Mouse (Mus musculus) stomach, embryonic 16.5 days (tissue): Measurements from ENCODE around the gene Pbx4. TPM values are rescaled to one million over a fixed set of nuclear protein-coding genes. Genes with fewer than 3 reads are reported as not detected.

Source experiments
- ATAC-seq: fragments of 200-750 bp; cut with Nextera tagmentation; 2 replicates; pipeline ENCODE4 v1.8.0; 2017; ENCODE audit warnings: moderate number of reproducible peaks, moderate TSS enrichment; ENCODE audit not compliant: insufficient read depth, low FRiP score
- H3K27ac ChIP-seq: fragments of 300-500 bp; sonication (generic); 2 replicates; pipeline ENCODE4 v1.5.1; 2014; ENCODE audit warnings: low read length
- H3K27me3 ChIP-seq: fragments of 300-500 bp; sonication (generic); 2 replicates; pipeline ENCODE4 v1.6.1; 2014; ENCODE audit warnings: low read length, control low read depth, mixed read lengths; ENCODE audit not compliant: control insufficient read depth, insufficient read depth
- H3K36me3 ChIP-seq: fragments of 300-500 bp; sonication (generic); 2 replicates; pipeline ENCODE4 v1.6.1; 2014; ENCODE audit warnings: low read length; ENCODE audit not compliant: control insufficient read depth, insufficient read depth
- H3K4me1 ChIP-seq: fragments of 300-500 bp; sonication (generic); 2 replicates; pipeline ENCODE4 v1.6.1; 2014; ENCODE audit warnings: low read length, control low read depth, mixed read lengths; ENCODE audit not compliant: control insufficient read depth, insufficient read depth
- H3K4me2 ChIP-seq: fragments of 300-500 bp; sonication (generic); 2 replicates; pipeline ENCODE4 v1.6.1; 2014; ENCODE audit warnings: low read depth, low read length, mixed read lengths
- H3K4me3 ChIP-seq: fragments of 300-500 bp; sonication (generic); replicated peaks from 2 replicates; pipeline ENCODE4 v1.5.1; 2014; ENCODE audit warnings: mild to moderate bottlenecking, low read length
- H3K9ac ChIP-seq: fragments of 300-500 bp; sonication (generic); 2 replicates; pipeline ENCODE4 v1.6.1; 2014; ENCODE audit warnings: low read length
- H3K9me3 ChIP-seq: fragments of 300-500 bp; sonication (generic); replicated peaks from 2 replicates; pipeline ENCODE4 v1.6.1; 2016; ENCODE audit warnings: low read length, control low read depth; ENCODE audit not compliant: control insufficient read depth
- WGBS: fragments of 180-500 bp; shearing (Covaris S2); extraction: QIAGEN DNeasy Blood & Tissue Kit; methylation state at CpG from one replicate; pipeline ENCODE4 v1.1.7; 2014; 5-methylcytosine and 5-hydroxymethylcytosine counted together
- polyA plus RNA-seq: library from polyadenylated mRNA; unstranded; fragments of >200 nt; fragmentation: Nextera tagmentation; extraction: Ambion mirVana; gene quantifications from 2 replicates; pipeline ENCODE4 v1.2.1, GENCODE M21; 2015

The Pbx4 gene
- polyA plus RNA-seq, 1 experiment from 2014 or later, result 3.1 TPM

DNA sequence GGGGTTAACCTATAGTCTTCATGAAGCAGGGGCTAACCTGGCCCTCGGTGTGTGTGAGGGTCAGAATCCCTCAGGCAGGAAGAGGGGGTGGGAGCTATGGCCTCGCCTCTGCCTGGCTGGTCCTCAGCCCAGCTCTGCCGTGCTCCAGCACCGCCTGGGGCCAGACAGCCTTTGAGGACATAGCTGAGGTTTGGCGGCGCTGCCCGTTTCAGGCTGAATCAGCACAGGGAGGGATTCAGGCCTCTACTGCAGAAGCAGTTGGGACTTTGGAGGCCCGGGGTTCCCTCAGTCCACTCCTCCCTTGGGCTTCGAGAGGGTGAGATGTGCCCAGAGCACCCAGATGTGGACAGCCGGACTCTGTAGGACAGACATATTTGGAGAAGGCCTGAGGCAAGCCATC lies 43.8 kb downstream of the Pbx4 start:
- no peak overlapping the region for H3K4me3 ChIP-seq
- no peaks in the 10 kb centered on the region for H3K4me1 ChIP-seq
- 44% methylated on average over 10 of the region's 10 CpGs for WGBS
- ATAC-seq, result no peak
- H3K27me3 ChIP-seq, result peaks cover 21% of the 10 kb centered on the region
- no peaks in the 10 kb centered on the region for H3K36me3 ChIP-seq
- H3K27ac ChIP-seq, result no peak overlapping the region
- no peak overlapping the region for H3K4me2 ChIP-seq
- no peaks in the 10 kb centered on the region for H3K9me3 ChIP-seq
- no peak overlapping the region for H3K9ac ChIP-seq

DNA sequence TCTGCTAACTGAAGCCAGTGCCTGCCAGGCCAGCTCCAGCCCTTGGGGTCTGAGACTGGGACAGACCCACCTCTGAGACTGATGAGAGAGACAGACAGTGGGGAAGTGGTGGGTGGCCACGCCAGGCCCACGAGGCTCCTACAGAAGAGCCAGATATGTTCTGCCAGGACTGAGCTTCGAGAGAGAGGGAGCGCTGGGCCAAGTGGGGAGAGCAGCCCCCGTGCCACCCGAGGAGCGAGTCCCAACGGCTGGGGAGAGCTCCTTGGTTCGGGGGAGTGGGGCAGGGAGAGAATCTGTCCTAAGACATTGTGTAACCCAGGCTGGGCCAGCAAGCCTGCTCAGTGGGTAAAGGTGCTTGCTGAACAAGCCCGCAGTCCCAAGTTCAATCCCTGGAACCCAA lies 44.7 kb downstream of the Pbx4 start:
- 74% methylated on average over 10 of the region's 10 CpGs for WGBS

DNA sequence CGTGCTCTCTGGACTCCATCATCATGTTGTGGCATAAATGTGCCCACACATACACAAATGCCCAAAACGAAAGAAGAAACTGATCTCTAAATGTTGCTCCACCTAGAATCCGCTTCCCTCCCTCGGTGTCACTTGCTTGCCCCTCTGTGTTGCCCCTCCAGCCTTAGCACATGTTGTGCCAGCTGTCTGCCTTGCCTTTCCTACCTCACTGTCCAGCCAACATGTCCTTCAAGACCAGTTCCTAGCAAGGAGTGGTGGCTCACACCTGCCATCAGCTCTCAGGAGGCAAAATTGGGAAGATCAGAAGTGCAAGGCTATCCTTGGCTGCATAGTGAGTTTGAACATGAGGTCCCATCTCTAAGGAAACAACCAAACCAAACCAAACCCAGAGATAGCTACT lies 45.1 kb downstream of the Pbx4 start:
- WGBS, result 90% methylated on average over 4 of the region's 4 CpGs
- Histone ChIP-seq H3K4me1 (peaks cover 5% of the 10 kb centered on the region; the same call in 1 of the 2 replicates), H3K9me3 (no peaks in the 10 kb centered on the region), H3K4me2 (no peak overlapping the region), H3K27me3 (peaks cover 34% of the 10 kb centered on the region), H3K27ac (no peak overlapping the region), H3K36me3 (no peaks in the 10 kb centered on the region), H3K4me3 (no peak overlapping the region), H3K9ac (no peak overlapping the region)
- no peak for ATAC-seq

More for the DNA sequence above, 44.7 kb downstream of the Pbx4 start:
- Histone ChIP-seq H3K9me3 (no peaks in the 10 kb centered on the region), H3K36me3 (no peaks in the 10 kb centered on the region), H3K4me1 (peaks cover 4% of the 10 kb centered on the region; the same call in 1 of the 2 replicates), H3K9ac (no peak overlapping the region), H3K27ac (no peak overlapping the region), H3K4me3 (no peak overlapping the region), H3K4me2 (no peak overlapping the region), H3K27me3 (peaks cover 30% of the 10 kb centered on the region)
- no peak for ATAC-seq

DNA sequence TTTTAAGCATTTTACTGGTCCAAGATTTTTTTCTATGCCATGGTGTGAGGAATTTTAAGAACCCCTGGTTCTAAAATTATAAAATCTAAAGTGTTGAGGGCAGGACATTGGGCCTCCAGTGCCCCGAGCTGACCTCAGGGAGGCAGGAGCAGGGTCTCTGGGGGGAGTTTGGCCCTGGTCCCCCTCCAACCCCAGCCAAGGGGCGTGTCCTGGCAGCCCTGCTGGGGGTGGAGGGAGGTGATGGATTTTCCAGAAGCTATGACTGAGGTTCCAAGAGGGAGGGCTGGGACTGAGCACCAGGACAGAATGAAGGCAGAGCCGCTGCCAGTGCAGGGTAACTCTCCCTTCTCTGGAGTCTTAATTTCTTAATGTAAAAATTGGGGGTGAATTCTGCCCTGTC lies 45.7 kb downstream of the Pbx4 start:
- Histone ChIP-seq H3K27ac (no peak overlapping the region), H3K9me3 (no peaks in the 10 kb centered on the region), H3K9ac (peak overlapping the region; percentile 35; the same call in 1 of the 2 replicates), H3K4me1 (peaks cover 5% of the 10 kb centered on the region; the same call in 1 of the 2 replicates), H3K4me2 (no peak overlapping the region), H3K4me3 (no peak overlapping the region), H3K27me3 (peaks cover 40% of the 10 kb centered on the region), H3K36me3 (no peaks in the 10 kb centered on the region)
- 60% methylated on average over 3 of the region's 3 CpGs for WGBS
- ATAC-seq, result no peak

DNA sequence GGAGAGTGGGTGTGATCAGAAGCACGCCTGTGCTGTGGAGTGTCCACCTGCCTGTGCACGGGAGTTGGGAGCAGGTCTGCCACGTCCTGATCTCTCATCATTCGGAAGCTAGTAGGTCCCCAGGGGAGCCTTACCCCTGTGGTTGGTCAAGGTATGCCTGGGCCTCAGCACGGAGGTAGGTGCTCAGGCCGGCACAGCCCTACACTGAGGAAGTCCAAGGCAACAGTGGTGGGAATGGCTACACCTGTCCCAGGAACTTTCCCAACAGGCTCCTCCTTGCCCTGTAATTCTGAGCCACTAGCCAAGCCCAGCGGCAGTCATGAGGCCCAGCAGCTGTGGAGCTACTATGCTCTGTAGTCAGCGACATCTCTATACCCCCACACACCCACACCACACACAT lies 47.4 kb downstream of the Pbx4 start:
- Histone ChIP-seq H3K9me3 (no peaks in the 10 kb centered on the region), H3K36me3 (no peaks in the 10 kb centered on the region), H3K27ac (no peak overlapping the region), H3K4me3 (no peak overlapping the region), H3K4me1 (peaks cover 5% of the 10 kb centered on the region; the same call in 1 of the 2 replicates), H3K4me2 (no peak overlapping the region), H3K9ac (no peak overlapping the region), H3K27me3 (peaks cover 57% of the 10 kb centered on the region)
- WGBS, result 61% methylated on average over 8 of the region's 8 CpGs
- ATAC-seq, result peak; percentile 48

DNA sequence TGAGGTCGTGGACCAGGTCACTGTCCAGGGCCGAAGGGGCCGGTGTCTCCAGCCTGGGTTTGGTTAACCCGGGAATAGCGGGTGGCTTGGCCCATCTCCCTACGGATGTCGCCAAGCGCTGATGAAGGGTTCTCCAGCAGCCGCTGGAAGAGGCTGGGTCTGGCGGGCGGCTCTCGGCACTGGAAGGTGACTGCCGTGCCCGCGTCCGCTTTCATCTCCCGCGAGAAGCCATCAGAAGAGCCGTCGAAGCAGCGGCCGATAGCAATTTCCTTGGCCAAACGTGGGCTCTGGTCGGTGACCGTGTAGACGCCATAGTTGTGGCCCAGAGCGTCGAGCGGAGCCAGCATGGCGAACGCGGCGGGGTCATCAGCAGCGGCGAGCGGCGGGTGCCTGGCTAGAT lies 48.5 kb downstream of the Pbx4 start:
- no peaks in the 10 kb centered on the region for H3K9me3 ChIP-seq
- no peak overlapping the region for H3K27ac ChIP-seq
- WGBS, result 13% methylated on average over 37 of the region's 37 CpGs
- peaks cover 69% of the 10 kb centered on the region for H3K27me3 ChIP-seq
- no peak overlapping the region for H3K9ac ChIP-seq
- H3K4me1 ChIP-seq, result peaks cover 5% of the 10 kb centered on the region; the same call in 1 of the 2 replicates
- H3K36me3 ChIP-seq, result no peaks in the 10 kb centered on the region
- H3K4me2 ChIP-seq, result peak overlapping the region; percentile 66; the same call in 1 of the 2 replicates
- ATAC-seq, result no peak
- peak overlapping the region; percentile 48 for H3K4me3 ChIP-seq

DNA sequence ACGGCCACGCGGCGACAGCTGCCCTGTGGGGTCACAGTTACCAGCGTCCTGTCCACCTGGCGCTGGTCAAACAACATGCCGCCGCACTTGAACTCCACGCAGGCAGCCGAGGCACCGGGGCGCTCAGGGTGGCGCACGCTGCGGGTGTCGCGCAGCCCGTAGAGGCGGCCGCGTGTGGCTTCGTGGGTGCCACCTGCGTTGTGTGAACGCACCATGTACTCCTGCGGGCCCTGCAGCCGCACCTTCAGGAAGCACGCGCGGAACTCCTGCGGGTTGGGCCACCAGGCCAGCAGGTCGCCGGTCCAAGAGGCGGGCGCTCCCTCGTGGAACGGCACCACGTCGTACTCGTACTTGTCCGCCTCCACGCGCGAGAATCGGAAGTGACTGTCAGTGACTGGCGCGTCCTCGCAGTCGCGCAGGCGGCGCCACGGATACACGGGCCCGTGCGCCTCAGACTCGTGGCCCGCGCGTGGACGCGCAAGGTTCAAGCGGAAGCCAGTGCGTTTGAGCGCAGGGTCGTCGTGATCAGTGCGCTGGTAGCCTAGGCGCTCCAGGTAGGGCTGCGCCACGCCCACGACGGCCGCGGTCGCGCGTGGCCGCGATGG lies 49.1 kb downstream of the Pbx4 start:
- H3K4me1 ChIP-seq, result peaks cover 5% of the 10 kb centered on the region; the same call in 1 of the 2 replicates
- H3K9me3 ChIP-seq, result no peaks in the 10 kb centered on the region
- peak overlapping the region; percentile 54 for H3K9ac ChIP-seq
- H3K4me3 ChIP-seq, result peak overlapping the region; percentile 48
- peaks cover 74% of the 10 kb centered on the region for H3K27me3 ChIP-seq
- H3K36me3 ChIP-seq, result no peaks in the 10 kb centered on the region
- peak overlapping the region; percentile 66 for H3K4me2 ChIP-seq
- no peak for ATAC-seq
- H3K27ac ChIP-seq, result no peak overlapping the region
- WGBS, result 18% methylated on average over 79 of the region's 79 CpGs

DNA sequence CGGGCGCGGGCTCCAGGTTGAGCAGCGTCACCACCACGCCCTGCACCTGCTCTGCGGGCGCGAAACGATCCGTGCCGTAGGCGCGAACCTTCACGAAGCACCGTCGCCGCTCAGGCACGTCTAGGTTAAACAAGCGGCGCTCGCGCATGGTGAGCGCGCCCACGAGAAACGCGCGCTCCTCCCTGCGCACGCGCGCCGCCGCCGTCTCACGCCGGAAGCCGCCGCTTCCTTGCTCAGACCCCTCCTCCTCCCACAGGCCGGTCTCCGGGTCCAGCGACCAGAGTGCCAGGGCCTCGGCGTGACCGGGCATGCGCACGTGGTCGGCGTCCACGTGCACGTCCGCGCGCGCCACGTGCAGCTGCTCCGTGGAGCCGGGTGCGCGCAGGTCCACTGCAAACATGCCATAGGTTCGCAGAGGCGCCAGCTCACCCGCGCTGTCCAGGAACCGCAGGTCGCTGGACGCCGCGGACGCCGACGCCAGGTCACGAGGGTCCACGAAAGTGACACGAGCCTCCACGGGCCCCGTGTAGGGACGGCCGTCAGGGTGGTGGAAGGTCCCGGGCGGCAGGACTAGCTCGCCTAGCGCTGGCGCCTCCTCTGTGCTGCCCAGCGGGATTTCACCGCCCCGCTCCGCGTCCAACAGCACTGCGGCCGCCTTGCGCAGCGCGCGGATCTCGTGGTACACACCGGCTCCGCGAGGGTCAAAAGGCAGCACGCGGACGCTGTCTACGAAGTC lies 49.9 kb downstream of the Pbx4 start:
- H3K9ac ChIP-seq, result peak overlapping the region; percentile 55
- 6% methylated on average over 102 of the region's 103 CpGs for WGBS

DNA sequence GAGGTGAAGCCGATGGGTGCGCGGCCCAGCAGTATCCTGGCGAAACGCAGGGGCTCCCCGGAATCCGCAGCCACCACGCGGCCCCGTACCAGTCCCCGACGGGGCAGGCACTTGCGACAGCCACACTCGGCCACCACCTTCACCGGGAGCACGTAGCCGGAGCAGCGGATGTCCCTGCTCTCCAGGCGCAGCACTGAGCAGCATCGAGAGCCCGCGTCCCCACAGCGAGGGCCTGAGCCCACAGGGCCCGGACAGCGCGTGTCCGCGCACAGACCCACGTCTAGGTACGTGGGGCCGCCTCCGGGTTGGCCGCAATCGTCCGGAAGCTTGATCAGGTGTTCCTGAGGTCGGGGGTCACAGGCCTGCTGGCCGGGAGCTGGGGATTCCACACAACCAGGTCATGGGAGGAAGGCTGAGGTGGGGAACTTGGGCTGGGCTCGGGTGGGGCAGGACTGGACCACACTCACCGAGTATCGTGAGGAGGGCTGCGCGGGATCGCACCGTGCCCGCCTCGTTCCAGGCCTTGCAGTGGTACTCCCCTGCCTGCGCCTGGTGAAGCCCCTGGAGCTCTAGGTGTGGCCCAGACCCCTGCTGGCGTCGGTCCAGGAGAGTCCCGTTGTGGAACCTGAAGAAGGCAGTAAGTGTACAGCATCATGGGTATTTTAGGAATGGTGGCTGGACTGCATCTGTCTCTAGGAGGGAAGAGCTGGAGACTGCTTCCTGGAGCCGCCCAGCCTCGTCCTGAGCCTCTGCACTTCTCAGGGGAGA lies 50.7 kb downstream of the Pbx4 start:
- no peak for ATAC-seq

More for the DNA sequence above, 49.9 kb downstream of the Pbx4 start:
- peak; percentile 68 for ATAC-seq
- Histone ChIP-seq H3K27ac (no peak overlapping the region), H3K27me3 (peaks cover 82% of the 10 kb centered on the region), H3K36me3 (no peaks in the 10 kb centered on the region), H3K4me2 (peak overlapping the region; percentile 66), H3K4me3 (peak overlapping the region; percentile 48), H3K4me1 (peaks cover 8% of the 10 kb centered on the region), H3K9me3 (no peaks in the 10 kb centered on the region)

More for the DNA sequence above, 50.7 kb downstream of the Pbx4 start:
- Histone ChIP-seq H3K9ac (no peak overlapping the region), H3K9me3 (no peaks in the 10 kb centered on the region), H3K4me1 (peaks cover 14% of the 10 kb centered on the region), H3K4me3 (peak overlapping the region; percentile 48), H3K36me3 (no peaks in the 10 kb centered on the region), H3K4me2 (peak overlapping the region; percentile 66; the same call in 1 of the 2 replicates), H3K27ac (no peak overlapping the region), H3K27me3 (peaks cover 90% of the 10 kb centered on the region)
- WGBS, result 18% methylated on average over 52 of the region's 52 CpGs
